Mouse (Mus musculus) forebrain, embryonic 11.5 days (tissue): Measurements from ENCODE around the gene Rpl29. TPM values are rescaled to one million over a fixed set of nuclear protein-coding genes. Genes with fewer than 3 reads are reported as not detected.

Source experiments
- ATAC-seq: fragments of 200-750 bp; cut with Nextera tagmentation; replicated peaks from 2 replicates; pipeline ENCODE4 v1.8.0; 2017; ENCODE audit warnings: moderate TSS enrichment; ENCODE audit not compliant: low FRiP score
- DNase-seq: peaks from one replicate; pipeline ENCODE4 v3.0.0-alpha.2; 2017; ENCODE audit warnings: low spot score
- H3K27ac ChIP-seq: fragments of 300-500 bp; sonication (generic); 2 replicates; pipeline ENCODE4 v1.5.1; 2014; ENCODE audit warnings: low read depth, low read length
- H3K27me3 ChIP-seq: fragments of 300-500 bp; sonication (generic); 2 replicates; pipeline ENCODE4 v1.6.1; 2014; ENCODE audit warnings: mild to moderate bottlenecking, low read length, mixed read lengths; ENCODE audit not compliant: control insufficient read depth, insufficient read depth
- H3K36me3 ChIP-seq: fragments of 300-500 bp; sonication (generic); 2 replicates; pipeline ENCODE4 v1.6.1; 2014; ENCODE audit warnings: mild to moderate bottlenecking, low read length, moderate library complexity, mixed read lengths; ENCODE audit not compliant: control insufficient read depth, insufficient read depth
- H3K4me1 ChIP-seq: fragments of 300-500 bp; sonication (generic); replicated peaks from 2 replicates; pipeline ENCODE4 v1.6.1; 2014; ENCODE audit warnings: low read length, mixed read lengths; ENCODE audit not compliant: control insufficient read depth, insufficient read depth
- H3K4me2 ChIP-seq: fragments of 300-500 bp; sonication (generic); 2 replicates; pipeline ENCODE4 v1.6.1; 2014; ENCODE audit warnings: low read depth, mild to moderate bottlenecking, low read length, moderate library complexity, mixed read lengths; ENCODE audit not compliant: severe bottlenecking
- H3K4me3 ChIP-seq: fragments of 300-500 bp; sonication (generic); 2 replicates; pipeline ENCODE4 v1.5.1; 2014; ENCODE audit warnings: low read depth, low read length
- H3K9ac ChIP-seq: fragments of 300-500 bp; sonication (generic); 2 replicates; pipeline ENCODE4 v1.6.1; 2014; ENCODE audit warnings: low read length
- H3K9me3 ChIP-seq: fragments of 300-500 bp; sonication (generic); 2 replicates; pipeline ENCODE4 v1.6.1; 2016; ENCODE audit warnings: low read length, mixed read lengths; ENCODE audit not compliant: control insufficient read depth
- WGBS: fragments of 180-500 bp; shearing (Covaris S2); extraction: QIAGEN DNeasy Blood & Tissue Kit; methylation state at CpG from one replicate; pipeline ENCODE4 v1.1.7; 2014; 5-methylcytosine and 5-hydroxymethylcytosine counted together
- polyA plus RNA-seq: library from polyadenylated mRNA; unstranded; fragments of >200 nt; fragmentation: Nextera tagmentation; extraction: Ambion mirVana; gene quantifications from 2 replicates; pipeline ENCODE4 v1.2.1, GENCODE M21; 2014

Gene Rpl29
- polyA plus RNA-seq, 1 experiment from 2014 or later, result 879 TPM

- Histone ChIP-seq H3K4me2 (no peak overlapping the region), H3K27ac (no peak overlapping the region), H3K4me3 (no peak overlapping the region), H3K36me3 (no peaks in the 10 kb centered on the region), H3K9me3 (no peaks in the 10 kb centered on the region), H3K27me3 (no peaks in the 10 kb centered on the region), H3K9ac (no peak overlapping the region), H3K4me1 (peaks cover 27% of the 10 kb centered on the region)
- WGBS, result 92% methylated on average over 8 of the region's 8 CpGs
- ATAC-seq (no peak), DNase-seq (no peak)
These were observed 20.7 kb downstream of the Rpl29 start for GRCm38 (mm10) chr9:106449947-106450346.

GRCm38 (mm10) chr9:106450661-106451060 lies 21.4 kb downstream of the Rpl29 start:
- Histone ChIP-seq H3K27ac (no peak overlapping the region), H3K9ac (no peak overlapping the region), H3K4me3 (no peak overlapping the region), H3K4me1 (peaks cover 31% of the 10 kb centered on the region), H3K4me2 (no peak overlapping the region), H3K36me3 (no peaks in the 10 kb centered on the region), H3K9me3 (no peaks in the 10 kb centered on the region), H3K27me3 (no peaks in the 10 kb centered on the region)
- DNase-seq (no peak), ATAC-seq (no peak)
- 23% methylated on average over 9 of the region's 9 CpGs for WGBS

GRCm38 (mm10) chr9:106451298-106451697 lies 22.0 kb downstream of the Rpl29 start:
- H3K4me3 ChIP-seq, result no peak overlapping the region
- ATAC-seq, result no peak
- 74% methylated on average over 11 of the region's 11 CpGs for WGBS
- H3K9ac ChIP-seq, result no peak overlapping the region
- no peak overlapping the region for H3K4me2 ChIP-seq
- no peaks in the 10 kb centered on the region for H3K36me3 ChIP-seq
- H3K4me1 ChIP-seq, result peaks cover 38% of the 10 kb centered on the region
- no peaks in the 10 kb centered on the region for H3K27me3 ChIP-seq
- no peaks in the 10 kb centered on the region for H3K9me3 ChIP-seq
- no peak overlapping the region for H3K27ac ChIP-seq
- no peak for DNase-seq

GRCm38 (mm10) chr9:106451899-106452298 lies 22.6 kb downstream of the Rpl29 start:
- no peaks in the 10 kb centered on the region for H3K36me3 ChIP-seq
- H3K27me3 ChIP-seq, result no peaks in the 10 kb centered on the region
- DNase-seq (no peak), ATAC-seq (no peak)
- peak overlapping the region; percentile 73; the same call in 1 of the 2 replicates for H3K4me2 ChIP-seq
- no peaks in the 10 kb centered on the region for H3K9me3 ChIP-seq
- H3K9ac ChIP-seq, result peak overlapping the region; percentile 24; the same call in 1 of the 2 replicates
- H3K4me3 ChIP-seq, result no peak overlapping the region; the same call in 1 of the 2 replicates
- H3K27ac ChIP-seq, result no peak overlapping the region
- WGBS, result 58% methylated on average over 2 of the region's 2 CpGs
- H3K4me1 ChIP-seq, result peaks cover 41% of the 10 kb centered on the region

GRCm38 (mm10) chr9:106452351-106452750 lies 23.1 kb downstream of the Rpl29 start:
- H3K4me2 ChIP-seq, result peak overlapping the region; percentile 73
- no peaks in the 10 kb centered on the region for H3K9me3 ChIP-seq
- H3K4me1 ChIP-seq, result peaks cover 46% of the 10 kb centered on the region
- H3K36me3 ChIP-seq, result no peaks in the 10 kb centered on the region
- H3K27ac ChIP-seq, result peak overlapping the region; percentile 89
- no peaks in the 10 kb centered on the region for H3K27me3 ChIP-seq
- DNase-seq (no peak), ATAC-seq (no peak)
- 20% methylated on average over 6 of the region's 6 CpGs for WGBS
- H3K9ac ChIP-seq, result peak overlapping the region; percentile 98
- H3K4me3 ChIP-seq, result peak overlapping the region; percentile 85

GRCm38 (mm10) chr9:106452821-106453220 lies 23.6 kb downstream of the Rpl29 start:
- no peaks in the 10 kb centered on the region for H3K9me3 ChIP-seq
- DNase-seq, result peak; percentile 87
- no peaks in the 10 kb centered on the region for H3K36me3 ChIP-seq
- ATAC-seq, result peak; percentile 9
- peaks cover 49% of the 10 kb centered on the region for H3K4me1 ChIP-seq
- peak overlapping the region; percentile 89 for H3K27ac ChIP-seq
- peak overlapping the region; percentile 85 for H3K4me3 ChIP-seq
- 1% methylated on average over 6 of the region's 7 CpGs for WGBS
- H3K27me3 ChIP-seq, result no peaks in the 10 kb centered on the region
- peak overlapping the region; percentile 98 for H3K9ac ChIP-seq
- peak overlapping the region; percentile 73 for H3K4me2 ChIP-seq

GRCm38 (mm10) chr9:106453271-106454070 lies 24.2 kb downstream of the Rpl29 start, which contains the start of gene Pcbp4:
Gene Pcbp4, plus strand, starts transcription at chr9:106453291.
- peak; percentile 80 for ATAC-seq
- peak; percentile 94 for DNase-seq
- H3K27ac ChIP-seq, result peak within 1 kb of the TSS; percentile 89
- peak within 1 kb of the TSS; percentile 98 for H3K9ac ChIP-seq
- WGBS, result under 1% methylated on average over 47 of the region's 74 CpGs
- H3K4me2 ChIP-seq, result peak within 1 kb of the TSS; percentile 73
- H3K4me3 ChIP-seq, result peak within 1 kb of the TSS; percentile 85
- no peaks in the 10 kb centered on the region for H3K27me3 ChIP-seq
- peaks cover 48% of the 10 kb centered on the region for H3K4me1 ChIP-seq
- H3K36me3 ChIP-seq, result no peaks in the 10 kb centered on the region
- H3K9me3 ChIP-seq, result no peaks in the 10 kb centered on the region

GRCm38 (mm10) chr9:106454071-106454761 lies 25.0 kb downstream of the Rpl29 start:
- Histone ChIP-seq H3K9me3 (no peaks in the 10 kb centered on the region), H3K4me3 (peak overlapping the region; percentile 85), H3K4me2 (peak overlapping the region; percentile 73), H3K36me3 (no peaks in the 10 kb centered on the region), H3K9ac (peak overlapping the region; percentile 98), H3K27me3 (no peaks in the 10 kb centered on the region), H3K4me1 (peaks cover 48% of the 10 kb centered on the region), H3K27ac (peak overlapping the region; percentile 89)
- ATAC-seq (peak; percentile 9), DNase-seq (no peak)
- under 1% methylated on average over 15 of the region's 20 CpGs for WGBS
